Mouse (Mus musculus) MEL (cell line): ENCODE measurements around the gene Chil1.

Experiments used
- BHLHE40 ChIP-seq: IDR thresholded peaks from 2 replicates; pipeline ENCODE4 v1.6.1; 2012; ENCODE audit warnings: low read depth, mild to moderate bottlenecking, inconsistent platforms, low read length, improper control_type of control experiment, borderline replicate concordance
- CTCF ChIP-seq, 3 experiments: IDR thresholded peaks in 2 of 3; conservative IDR thresholded peaks in 1 of 3; 2 replicates each; pipeline ENCODE4 v1.5.1; 2011 to 2012; ENCODE audit warnings: low read length in 3 of 3, low read depth in 2 of 3, mild to moderate bottlenecking in 2 of 3, improper control_type of control experiment in 1 of 3, inconsistent platforms in 1 of 3, mixed read lengths in 1 of 3, moderate library complexity in 1 of 3; ENCODE audit not compliant: control insufficient read depth in 1 of 3, insufficient read depth in 1 of 3, poor library complexity in 1 of 3, severe bottlenecking in 1 of 3
- EP300 ChIP-seq, 2 experiments: IDR thresholded peaks; 2 replicates each; pipeline ENCODE4 v1.6.1; 2011; ENCODE audit warnings: improper control_type of control experiment in 2 of 2, low read length in 2 of 2, low read depth in 1 of 2, mild to moderate bottlenecking in 1 of 2
- MAX ChIP-seq: IDR thresholded peaks from 2 replicates; pipeline ENCODE4 v1.6.1; 2011; ENCODE audit warnings: low read length, improper control_type of control experiment
- POLR2A ChIP-seq, 2 experiments: IDR thresholded peaks; 2 replicates each; pipeline ENCODE4 v1.6.1; 2011 to 2012; ENCODE audit warnings: low read length in 2 of 2, mild to moderate bottlenecking in 2 of 2, control low read depth in 1 of 2, improper control_type of control experiment in 1 of 2, low read depth in 1 of 2, moderate library complexity in 1 of 2; ENCODE audit not compliant: control insufficient read depth in 1 of 2, insufficient read depth in 1 of 2, poor library complexity in 1 of 2
- RAD21 ChIP-seq: IDR thresholded peaks from 2 replicates; pipeline ENCODE4 v1.6.1; 2011; ENCODE audit warnings: mild to moderate bottlenecking, low read depth, low read length, improper control_type of control experiment
- TBP ChIP-seq: IDR thresholded peaks from 2 replicates; pipeline ENCODE4 v1.8.0; 2011; ENCODE audit warnings: low read depth, low read length, improper control_type of control experiment
- ZMIZ1 ChIP-seq: IDR thresholded peaks from 2 replicates; pipeline ENCODE4 v1.6.1; 2012; ENCODE audit warnings: low read depth, mild to moderate bottlenecking, inconsistent platforms, low read length, improper control_type of control experiment, moderate library complexity

- TF ChIP-seq CTCF (IDR thresholded peaks at IDR 0.05 in 2 of 3, conservative IDR thresholded peaks at IDR 0.05 in 1 of 3; ENCODE audit: control insufficient read depth in 1 of 3, insufficient read depth in 1 of 3, low read depth in 2 of 3, low read length in 3 of 3, poor library complexity in 1 of 3, severe bottlenecking in 1 of 3): no peak
- no peak for TF ChIP-seq ZMIZ1
- TF ChIP-seq TBP: no peak
- no peak for TF ChIP-seq BHLHE40
- TF ChIP-seq EP300 (IDR thresholded peaks at IDR 0.05; ENCODE audit: low read depth in 1 of 2, low read length in 2 of 2): no peak
- no peak for TF ChIP-seq RAD21
- TF ChIP-seq MAX: no peak
- no peak for TF ChIP-seq POLR2A (IDR thresholded peaks at IDR 0.05; ENCODE audit: control insufficient read depth in 1 of 2, insufficient read depth in 1 of 2, low read depth in 1 of 2, low read length in 2 of 2, poor library complexity in 1 of 2)
Measured at GRCm38 (mm10) chr1:134219608-134220007, 37.6 kb downstream of the Chil1 start.
